Mouse (Mus musculus): ENCODE measurements around the gene Grip1.

- TF ChIP-seq CTCF (IDR thresholded peaks at IDR 0.05; ENCODE audit: low read depth) = no peak
- TF ChIP-seq EP300 (optimal IDR thresholded peaks at IDR 0.05) = no peak
Observed at GRCm38 (mm10) chr10:120066319-120066718, 612.7 kb downstream of the Grip1 start.

Measured in stomach, postnatal 0 days (tissue).